Mouse (Mus musculus) left cerebral cortex, adult 8-10 months (tissue): ENCODE results near the gene Gm13306. TPM values are rescaled to one million over a fixed set of nuclear protein-coding genes. Genes with fewer than 3 reads are reported as not detected.
"Not testable (repeated sequence)": the region's sequence is repeated elsewhere in the genome, so short reads cannot be mapped to it uniquely, and the experiment has no call there.

Source experiments
- DNase-seq, 2 experiments: peaks; one replicate each; pipeline ENCODE4 v3.0.0; 2022; ENCODE audit warnings: low spot score in 2 of 2
- total RNA-seq, 4 experiments: library from RNA; stranded (reverse); gene quantifications; 2 replicates each; pipeline ENCODE4 v1.2.4; 2022

Gene Gm13306
- total RNA-seq, result 10 to 100 TPM; 27.4 to 45.7 (median 33.5) TPM

DNA sequence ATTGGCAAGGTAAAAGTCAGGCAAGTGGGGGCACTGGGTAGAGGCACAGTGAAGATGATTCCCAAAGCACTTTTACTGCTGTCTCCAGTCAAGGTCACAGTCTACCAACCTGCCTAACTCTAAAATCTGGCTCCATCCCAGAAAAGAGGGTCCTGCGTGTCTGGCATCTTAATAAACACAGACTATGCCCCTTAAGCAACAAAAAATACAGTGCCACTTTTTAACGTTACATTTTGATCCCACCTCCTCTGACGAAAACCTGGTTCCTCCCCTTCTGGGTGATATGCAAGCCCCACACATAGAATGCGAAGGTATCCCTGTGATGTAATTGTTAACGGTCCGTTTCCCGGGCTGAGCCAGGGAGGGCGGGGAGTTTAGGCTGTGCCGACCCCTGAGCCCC lies at the start of gene Gm13306:
TSS of gene Gm13306 (plus strand) at position 301 of the 400 bp plus-strand sequence.
- DNase-seq, result not testable (repeated sequence)

DNA sequence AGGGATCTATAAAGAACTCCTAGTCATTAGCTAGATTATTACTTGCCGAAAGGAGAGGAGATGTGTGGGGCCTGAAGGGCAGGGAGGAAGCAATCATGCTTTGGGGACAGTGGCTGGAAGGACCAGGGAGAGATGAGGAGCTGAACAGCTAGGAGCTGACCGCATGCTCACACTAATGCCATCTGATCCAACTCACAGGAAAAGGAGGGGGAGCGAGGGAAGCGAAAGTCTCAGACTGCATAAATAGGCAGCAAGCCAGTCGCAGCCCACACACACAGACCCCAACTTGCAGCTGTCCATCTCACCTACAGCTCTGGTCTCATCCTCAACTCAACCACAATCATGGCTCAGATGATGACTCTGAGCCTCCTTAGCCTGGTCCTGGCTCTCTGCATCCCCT lies 38.7 kb upstream of the Gm13306 start, which contains the start of gene Gm13304:
TSS of gene Gm13304 (plus strand) at position 301 of the 400 bp plus-strand sequence.
- DNase-seq, result not testable (repeated sequence)

DNA sequence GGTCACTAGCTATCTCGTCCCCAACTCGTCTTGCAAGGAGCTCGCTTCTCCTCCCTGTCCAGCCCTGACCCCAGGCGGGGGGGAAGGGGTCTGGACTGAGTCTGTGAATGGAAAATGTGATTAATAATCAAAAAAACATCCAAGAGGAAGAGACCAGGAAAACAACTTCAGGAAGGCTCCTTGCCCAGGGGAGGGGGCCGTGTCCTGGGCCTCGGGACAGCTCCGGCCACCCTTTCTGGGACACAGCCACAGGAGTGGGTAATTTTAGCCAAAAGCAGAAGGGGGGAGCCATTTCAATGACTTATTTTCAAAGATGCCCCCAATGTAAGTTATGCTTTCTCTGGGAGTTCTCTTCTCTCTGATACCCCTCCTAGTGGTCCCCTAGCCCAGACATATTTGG lies 15.3 kb downstream of the Gm13306 start, which contains the start of gene Gm13305:
TSS of gene Gm13305 (minus strand) at position 101 of the 400 bp plus-strand sequence.
- not testable (repeated sequence) for DNase-seq

GRCm38 (mm10) chr4:42178243-42178642 lies 25.0 kb downstream of the Gm13306 start:
- not testable (repeated sequence) for DNase-seq

DNA sequence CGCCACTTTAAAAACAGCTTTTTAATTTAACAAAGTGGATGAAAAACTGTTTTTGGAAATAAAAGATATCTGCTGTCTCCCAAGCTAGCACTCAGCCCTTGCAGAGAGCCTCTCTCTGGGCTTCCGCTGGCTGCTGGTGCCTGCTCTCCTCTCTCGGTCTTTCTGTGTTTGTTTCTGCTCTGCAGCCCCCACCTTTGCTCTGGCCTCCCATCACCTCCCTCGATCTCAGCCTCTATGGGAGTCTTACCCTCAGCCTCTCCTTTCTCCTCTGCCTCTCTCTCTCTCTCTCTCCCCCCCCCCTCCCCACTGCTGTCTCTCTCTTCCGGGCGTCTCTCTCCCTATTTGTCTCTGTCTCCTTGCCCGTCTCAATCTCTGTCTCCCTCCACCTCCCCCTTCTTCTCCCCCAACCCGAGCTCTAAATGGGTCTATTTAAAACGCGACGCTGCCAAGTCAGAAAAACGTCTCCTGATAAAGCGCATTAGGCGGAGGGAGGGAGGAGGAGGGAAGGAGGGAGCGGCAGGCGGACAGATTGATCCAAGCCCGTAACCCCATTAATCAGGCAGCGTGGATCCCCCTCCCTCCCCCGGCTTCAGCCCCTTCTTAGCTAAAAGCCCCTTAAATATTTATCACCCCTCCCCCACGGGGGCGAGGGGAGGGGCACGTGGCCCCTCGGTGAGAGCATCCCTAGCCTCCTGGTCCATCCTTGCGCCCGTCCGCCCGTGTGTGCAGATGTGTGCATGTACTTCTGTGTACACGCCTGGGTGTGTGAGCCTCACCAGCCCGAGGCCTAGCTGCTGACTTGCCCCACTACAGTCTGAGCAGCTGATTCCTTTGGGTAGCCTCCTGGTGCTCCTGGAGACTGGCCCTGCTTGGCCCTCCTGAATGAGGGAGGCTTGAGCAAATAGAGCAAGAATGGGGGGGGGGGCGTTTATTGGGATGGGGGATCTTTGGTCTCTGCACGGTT lies 30.3 kb downstream of the Gm13306 start:
- DNase-seq, result not testable (repeated sequence)

DNA sequence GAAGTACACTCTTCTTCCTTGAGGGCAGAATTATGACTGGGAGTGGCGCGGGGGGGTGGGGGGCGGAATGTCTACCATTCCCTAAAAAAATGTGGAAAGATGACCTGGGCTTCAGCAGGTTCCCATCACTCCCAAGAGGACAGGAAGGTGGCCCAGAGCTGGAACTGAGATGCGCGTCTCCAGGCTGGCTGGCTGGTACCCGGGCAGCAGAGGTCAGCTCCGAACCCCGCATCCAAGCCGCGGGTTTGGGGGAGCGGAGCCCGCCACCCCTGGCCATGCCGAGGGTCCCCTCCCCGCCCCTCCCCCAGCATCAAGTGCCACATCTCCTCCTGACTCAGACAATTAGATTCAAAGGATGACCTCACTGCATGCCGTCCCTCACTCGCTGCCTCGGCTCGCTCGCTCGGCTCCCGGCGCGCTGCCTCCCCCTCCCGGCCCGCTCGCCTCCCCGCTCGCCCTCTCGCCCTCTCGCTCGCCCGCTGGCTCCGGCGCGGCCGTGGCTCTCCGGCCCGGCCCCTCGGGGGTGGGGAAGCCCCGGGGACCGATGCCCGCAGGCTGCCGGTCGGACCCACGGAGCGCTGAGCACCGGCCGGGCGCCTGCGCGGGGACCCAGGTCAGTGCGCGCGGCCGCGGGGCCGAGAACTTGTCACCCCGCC lies 31.2 kb downstream of the Gm13306 start:
- DNase-seq, result not testable (repeated sequence)

GRCm38 (mm10) chr4:42184980-42185372 lies 31.7 kb downstream of the Gm13306 start:
- DNase-seq, result not testable (repeated sequence)

Other genes starting within 250 kb of the Gm13306 start
- 1 to 10 TPM in 2 of 4 experiments, not detected in 2; 2.0 to 6.1 TPM for gene Gm21541, start 249.8 kb upstream of the Gm13306 start, total RNA-seq
- gene Gm20878, start 211.9 kb upstream of the Gm13306 start, total RNA-seq, result 10 to 100 TPM; 41.9 to 50.5 (median 45.2) TPM
- 1 to 10 TPM; 2.7 to 5.2 (median 4.8) TPM for gene Fam205a4, start 187.4 kb upstream of the Gm13306 start, total RNA-seq
- gene Gm21093, start 118.7 kb upstream of the Gm13306 start, total RNA-seq, result 1 to 10 TPM; 3.9 to 8.4 (median 5.3) TPM
- gene Gm3893, start 62.2 kb upstream of the Gm13306 start, total RNA-seq, result not detected
- 10 to 100 TPM; 28.7 to 46.7 (median 35.2) TPM for gene Gm13304, start 38.6 kb upstream of the Gm13306 start, total RNA-seq
- 1 to 10 TPM in 3 of 4 experiments, under 1 TPM in 1; 0.22 to 2.0 (median 1.3) TPM for gene Gm13305, start 15.2 kb downstream of the Gm13306 start, total RNA-seq
- gene Gm10600, start 87.2 kb downstream of the Gm13306 start, total RNA-seq, result 10 to 100 TPM in 2 of 4 experiments, 1 to 10 TPM in 2; 8.7 to 13.3 (median 10.5) TPM
- gene Ccl21b, start 102.3 kb downstream of the Gm13306 start, total RNA-seq, result not detected
- gene Gm21953, start 140.8 kb downstream of the Gm13306 start, total RNA-seq, result not detected
- 1 to 10 TPM in 1 of 4 experiments, not detected in 3; 2.3 TPM for gene Fam205a3, start 164.9 kb downstream of the Gm13306 start, total RNA-seq